27 mouse cellular contexts compared by ENCODE assay signal in genomic region chr9:22196412-22196811, GRCm38 (mm10). TPM values are rescaled to one million over a fixed set of nuclear protein-coding genes. Genes with fewer than 3 reads are reported as not detected.
DNase-seq lines count a peak whose midpoint lies in the region; ATAC-seq and TF ChIP-seq lines count a peak whose summit lies in the region.
"Had no signal": no experiment of that assay in that cellular context is flagged by ENCODE, and none has a peak within 500 bp of the region (broad histone marks: within the 10 kb centered on the region; RNA-seq: fewer than 3 reads in every experiment).

No protein-coding gene starts in this region.

- no peak overlapping the region for H3K9ac ChIP-seq in lung, postnatal 0 days (replicated peaks; ENCODE audit: low read depth)
- H3K9ac ChIP-seq in intestine, embryonic 15.5 days = no peak overlapping the region
- no peak overlapping the region for H3K9ac ChIP-seq in stomach, embryonic 16.5 days (ENCODE audit: low read length)
- H3K9ac ChIP-seq: embryonic facial prominence, embryonic 12.5 days; forebrain, embryonic 12.5 days; heart, embryonic 15.5 days; hindbrain, embryonic 13.5 days; limb, embryonic 12.5 days; liver, embryonic 14.5 days; lung, embryonic 15.5 days had no signal

- H3K36me3 ChIP-seq in lung, postnatal 0 days (ENCODE audit: insufficient read depth, low read length) = no peaks in the 10 kb centered on the region
- no peaks in the 10 kb centered on the region; the same call in 1 of the 2 replicates for H3K36me3 ChIP-seq in intestine, embryonic 15.5 days
- peaks cover 13% of the 10 kb centered on the region for H3K36me3 ChIP-seq in stomach, embryonic 16.5 days (ENCODE audit: control insufficient read depth, insufficient read depth, low read length)
- H3K36me3 ChIP-seq: embryonic facial prominence, embryonic 12.5 days; forebrain, embryonic 12.5 days; heart, embryonic 15.5 days; limb, embryonic 12.5 days; lung, embryonic 15.5 days had no signal

- TF ChIP-seq CTCF in lung, postnatal 0 days (IDR thresholded peaks at IDR 0.05) = no peak

- no peak for TF ChIP-seq EP300 in lung, postnatal 0 days (IDR thresholded peaks at IDR 0.05)

- H3K4me1 ChIP-seq in lung, postnatal 0 days (ENCODE audit: insufficient read depth, low read depth, low read length) = no peaks in the 10 kb centered on the region
- H3K4me1 ChIP-seq in intestine, embryonic 15.5 days (replicated peaks) = no peaks in the 10 kb centered on the region
- H3K4me1 ChIP-seq in stomach, embryonic 16.5 days (ENCODE audit: control insufficient read depth, insufficient read depth, low read length) = no peaks in the 10 kb centered on the region
- H3K4me1 ChIP-seq: embryonic facial prominence, embryonic 12.5 days; forebrain, embryonic 12.5 days; heart, embryonic 15.5 days; hindbrain, embryonic 13.5 days; limb, embryonic 12.5 days; lung, embryonic 15.5 days had no signal

- no peak overlapping the region for H3K4me3 ChIP-seq in lung, postnatal 0 days (ENCODE audit: low read depth, low read length)
- no peak overlapping the region for H3K4me3 ChIP-seq in intestine, embryonic 15.5 days (replicated peaks)
- H3K4me3 ChIP-seq in stomach, embryonic 16.5 days (replicated peaks; ENCODE audit: low read length) = no peak overlapping the region
- H3K4me3 ChIP-seq: embryonic facial prominence, embryonic 12.5 days; forebrain, embryonic 12.5 days; heart, adult 2 months; heart, embryonic 15.5 days; hindbrain, embryonic 13.5 days; layer of hippocampus, adult 2 months; limb, embryonic 12.5 days; lung, embryonic 15.5 days had no signal

- peak; percentile 11 for DNase-seq in lung, postnatal 0 days (ENCODE audit: low spot score)
- DNase-seq in lung, postnatal 25 days (ENCODE audit: low spot score) = no peak
- peak; percentile 31 for DNase-seq in R1 (ENCODE audit: low read depth, low spot score)
- DNase-seq in right cerebral cortex, postnatal 14 days = no peak
- no peak for DNase-seq in gastrocnemius, adult 8-10 months (ENCODE audit: low spot score in 2 of 2)
- DNase-seq: adrenal gland, postnatal 10 days; cerebellum, adult 18-20 months; cerebellum, postnatal 14 days; heart, adult 2 months; heart, postnatal 36 days; kidney, adult 9 months; kidney, postnatal 14 days had no signal

- H3K4me2 ChIP-seq in lung, postnatal 0 days (replicated peaks; ENCODE audit: low read depth, low read length) = no peak overlapping the region
- no peak overlapping the region; the same call in 1 of the 2 replicates for H3K4me2 ChIP-seq in intestine, embryonic 15.5 days (replicated peaks)
- no peak overlapping the region for H3K4me2 ChIP-seq in stomach, embryonic 16.5 days (ENCODE audit: low read depth, low read length)
- H3K4me2 ChIP-seq: embryonic facial prominence, embryonic 12.5 days; forebrain, embryonic 12.5 days; heart, embryonic 15.5 days; hindbrain, embryonic 13.5 days; limb, embryonic 12.5 days; lung, embryonic 15.5 days; midbrain, embryonic 11.5 days had no signal

- H3K27me3 ChIP-seq in lung, postnatal 0 days (replicated peaks; ENCODE audit: insufficient read depth, low read length) = no peaks in the 10 kb centered on the region
- H3K27me3 ChIP-seq in intestine, embryonic 15.5 days (replicated peaks) = no peaks in the 10 kb centered on the region
- H3K27me3 ChIP-seq in stomach, embryonic 16.5 days (ENCODE audit: control insufficient read depth, insufficient read depth, low read length) = no peaks in the 10 kb centered on the region
- H3K27me3 ChIP-seq: embryonic facial prominence, embryonic 12.5 days; forebrain, embryonic 12.5 days; heart, embryonic 15.5 days; hindbrain, embryonic 13.5 days; limb, embryonic 12.5 days; lung, embryonic 15.5 days had no signal

- peak; percentile 55 for ATAC-seq in lung, postnatal 0 days
- peak; percentile 97 for ATAC-seq in intestine, embryonic 15.5 days
- peak; percentile 86 for ATAC-seq in stomach, embryonic 16.5 days (ENCODE audit: insufficient read depth, low FRiP score)
- ATAC-seq: activated CD4-positive, CD25-positive, alpha-beta regulatory T cell, adult 4 months had no signal

- no peak overlapping the region for H3K27ac ChIP-seq in lung, postnatal 0 days (ENCODE audit: low read length)
- H3K27ac ChIP-seq in intestine, embryonic 15.5 days = no peak overlapping the region
- no peak overlapping the region for H3K27ac ChIP-seq in stomach, embryonic 16.5 days (ENCODE audit: low read length)
- H3K27ac ChIP-seq: embryonic facial prominence, embryonic 12.5 days; forebrain, embryonic 12.5 days; heart, adult 2 months; heart, embryonic 15.5 days; hindbrain, embryonic 13.5 days; layer of hippocampus, adult 2 months; limb, embryonic 12.5 days; liver, embryonic 14.5 days; lung, embryonic 15.5 days had no signal

- peaks cover 8% of the 10 kb centered on the region for H3K9me3 ChIP-seq in lung, postnatal 0 days (ENCODE audit: low read length)
- peaks cover 12% of the 10 kb centered on the region; the same call in 1 of the 2 replicates for H3K9me3 ChIP-seq in intestine, embryonic 15.5 days
- peaks cover 23% of the 10 kb centered on the region for H3K9me3 ChIP-seq in stomach, embryonic 16.5 days (replicated peaks; ENCODE audit: control insufficient read depth, low read length)

- 24% methylated on average over 5 of the region's 5 CpGs for WGBS in lung, postnatal 0 days
- WGBS in intestine, embryonic 15.5 days = 26% methylated on average over 5 of the region's 5 CpGs
- WGBS in stomach, embryonic 16.5 days = 26% methylated on average over 5 of the region's 5 CpGs

RNA-seq across cellular contexts. Expression of gene Zfp872, which starts 8.5 kb away (rescaled TPM):
- polyA plus RNA-seq in lung, postnatal 0 days (2015; fragmentation: Nextera tagmentation; extraction: Ambion mirVana) = 0.49 and 1.0 TPM in 2 replicates
- 0.29 and 0.90 TPM in 2 replicates for polyA plus RNA-seq in intestine, embryonic 15.5 days (2015; fragmentation: Nextera tagmentation; extraction: Ambion mirVana)
- 1.0 and 1.9 TPM in 2 replicates for polyA plus RNA-seq in stomach, embryonic 16.5 days (2015; fragmentation: Nextera tagmentation; extraction: Ambion mirVana)
- total RNA-seq in gastrocnemius, adult 8-10 months (2022) = not detected
- total RNA-seq: gastrocnemius, adult 18-20 months; layer of hippocampus, postnatal 25 days; megakaryocyte progenitor cell, adult 5-6 weeks had no signal
- polyA plus RNA-seq: heart, adult 2 months; liver, embryonic 14.5 days had no signal

RNA-seq across cellular contexts. Expression of gene Zfp809, which starts 29.1 kb away (rescaled TPM):
- 17.8 and 20.0 TPM in 2 replicates for polyA plus RNA-seq in lung, postnatal 0 days (2015; fragmentation: Nextera tagmentation; extraction: Ambion mirVana)
- 19.3 and 23.6 TPM in 2 replicates for polyA plus RNA-seq in intestine, embryonic 15.5 days (2015; fragmentation: Nextera tagmentation; extraction: Ambion mirVana)
- 27.5 and 29.7 TPM in 2 replicates for polyA plus RNA-seq in stomach, embryonic 16.5 days (2015; fragmentation: Nextera tagmentation; extraction: Ambion mirVana)
- total RNA-seq in gastrocnemius, adult 8-10 months (2022) = 1 to 10 TPM; 4.7 to 7.5 (median 6.8) TPM

RNA-seq across cellular contexts. Expression of gene Pigyl, which starts 39.8 kb away (rescaled TPM):
- 100 and 112 TPM in 2 replicates for polyA plus RNA-seq in lung, postnatal 0 days (2015; fragmentation: Nextera tagmentation; extraction: Ambion mirVana)
- polyA plus RNA-seq in intestine, embryonic 15.5 days (2015; fragmentation: Nextera tagmentation; extraction: Ambion mirVana) = 88.6 and 90.0 TPM in 2 replicates
- polyA plus RNA-seq in stomach, embryonic 16.5 days (2015; fragmentation: Nextera tagmentation; extraction: Ambion mirVana) = 90.4 and 93.4 TPM in 2 replicates
- 10 to 100 TPM; 30.6 to 39.5 (median 34.8) TPM for total RNA-seq in gastrocnemius, adult 8-10 months (2022)

Comparison
In these comparisons a context has a peak if more than half of its experiments do, and no peak if none do; other contexts are left out.
1. DNase-seq: peak in lung, postnatal 0 days (single experiment) and R1 (single experiment); none in lung, postnatal 25 days (single experiment), right cerebral cortex, postnatal 14 days (single experiment) and gastrocnemius, adult 8-10 months (0 of 2).
2. Peak in every context shown above with its lines, with median percentiles within 50 percentile points of each other: ATAC-seq.